Mouse (Mus musculus): ENCODE measurements around the gene Pmp22. TPM values are rescaled to one million over a fixed set of nuclear protein-coding genes. Genes with fewer than 3 reads are reported as not detected.

Gene Pmp22
- polyA plus RNA-seq, 1 experiment from 2014 or later = 80.1 TPM

GRCm38 (mm10) chr11:63131001-63131692 lies 2.4 kb downstream of the Pmp22 start:
- ATAC-seq (replicated peaks; ENCODE audit: low FRiP score) = no peak
- H3K27me3 ChIP-seq (replicated peaks; ENCODE audit: control insufficient read depth, insufficient read depth, low read length) = peaks cover 69% of the 10 kb centered on the region
- no peaks in the 10 kb centered on the region for H3K9me3 ChIP-seq (ENCODE audit: control insufficient read depth, low read length)
- peak overlapping the region; percentile 56 for H3K4me3 ChIP-seq (ENCODE audit: low read depth, low read length)
- 0 out of 2 replicates have a peak, but pooled peaks cover 5% of the 10 kb centered on the region for H3K4me1 ChIP-seq (replicated peaks; ENCODE audit: control insufficient read depth, insufficient read depth, low read length)
- 5% methylated on average over 33 of the region's 33 CpGs for WGBS
- H3K27ac ChIP-seq (ENCODE audit: low read depth, low read length) = no peak overlapping the region
- no peak for DNase-seq (ENCODE audit: low spot score)
- H3K9ac ChIP-seq (ENCODE audit: low read depth, low read length) = peak overlapping the region; percentile 62
- H3K36me3 ChIP-seq (ENCODE audit: control insufficient read depth, insufficient read depth, low read length) = no peaks in the 10 kb centered on the region
- H3K4me2 ChIP-seq = peak overlapping the region; percentile 69

- peak overlapping the region; percentile 69 for H3K4me2 ChIP-seq
- ATAC-seq (replicated peaks; ENCODE audit: low FRiP score) = no peak
- 9% methylated on average over 11 of the region's 11 CpGs for WGBS
- H3K27ac ChIP-seq (ENCODE audit: low read depth, low read length) = no peak overlapping the region
- no peaks in the 10 kb centered on the region for H3K9me3 ChIP-seq (ENCODE audit: control insufficient read depth, low read length)
- peak overlapping the region; percentile 62 for H3K9ac ChIP-seq (ENCODE audit: low read depth, low read length)
- 0 out of 2 replicates have a peak, but pooled peaks cover 5% of the 10 kb centered on the region for H3K4me1 ChIP-seq (replicated peaks; ENCODE audit: control insufficient read depth, insufficient read depth, low read length)
- peak overlapping the region; percentile 56 for H3K4me3 ChIP-seq (ENCODE audit: low read depth, low read length)
- H3K36me3 ChIP-seq (ENCODE audit: control insufficient read depth, insufficient read depth, low read length) = no peaks in the 10 kb centered on the region
- H3K27me3 ChIP-seq (replicated peaks; ENCODE audit: control insufficient read depth, insufficient read depth, low read length) = peaks cover 69% of the 10 kb centered on the region
- DNase-seq (ENCODE audit: low spot score) = no peak
Observed at GRCm38 (mm10) chr11:63131693-63132040, 2.9 kb downstream of the Pmp22 start.

GRCm38 (mm10) chr11:63132151-63132500 lies 3.3 kb downstream of the Pmp22 start:
- Histone ChIP-seq H3K4me2 (peak overlapping the region; percentile 69), H3K4me3 (ENCODE audit: low read depth, low read length) (peak overlapping the region; percentile 56), H3K27me3 (replicated peaks; ENCODE audit: control insufficient read depth, insufficient read depth, low read length) (peaks cover 69% of the 10 kb centered on the region), H3K9ac (ENCODE audit: low read depth, low read length) (peak overlapping the region; percentile 62), H3K36me3 (ENCODE audit: control insufficient read depth, insufficient read depth, low read length) (no peaks in the 10 kb centered on the region), H3K27ac (ENCODE audit: low read depth, low read length) (peak overlapping the region; percentile 79), H3K9me3 (ENCODE audit: control insufficient read depth, low read length) (no peaks in the 10 kb centered on the region), H3K4me1 (replicated peaks; ENCODE audit: control insufficient read depth, insufficient read depth, low read length) (0 out of 2 replicates have a peak, but pooled peaks cover 5% of the 10 kb centered on the region)
- no peak for DNase-seq (ENCODE audit: low spot score)
- ATAC-seq (replicated peaks; ENCODE audit: low FRiP score) = no peak
- 3% methylated on average over 11 of the region's 11 CpGs for WGBS

- DNase-seq (ENCODE audit: low spot score) = peak; percentile 74
- H3K27me3 ChIP-seq (replicated peaks; ENCODE audit: control insufficient read depth, insufficient read depth, low read length) = peaks cover 68% of the 10 kb centered on the region
- under 1% methylated on average over 66 of the region's 66 CpGs for WGBS
- H3K36me3 ChIP-seq (ENCODE audit: control insufficient read depth, insufficient read depth, low read length) = no peaks in the 10 kb centered on the region
- peak overlapping the region; percentile 62 for H3K9ac ChIP-seq (ENCODE audit: low read depth, low read length)
- peak; percentile 18 for ATAC-seq (replicated peaks; ENCODE audit: low FRiP score)
- H3K4me3 ChIP-seq (ENCODE audit: low read depth, low read length) = peak overlapping the region; percentile 56
- H3K4me1 ChIP-seq (replicated peaks; ENCODE audit: control insufficient read depth, insufficient read depth, low read length) = 0 out of 2 replicates have a peak, but pooled peaks cover 5% of the 10 kb centered on the region
- peak overlapping the region; percentile 79 for H3K27ac ChIP-seq (ENCODE audit: low read depth, low read length)
- peak overlapping the region; percentile 69 for H3K4me2 ChIP-seq
- H3K9me3 ChIP-seq (ENCODE audit: control insufficient read depth, low read length) = no peaks in the 10 kb centered on the region
Observed at GRCm38 (mm10) chr11:63132501-63133435, 4.0 kb downstream of the Pmp22 start.

- peaks cover 62% of the 10 kb centered on the region for H3K27me3 ChIP-seq (replicated peaks; ENCODE audit: control insufficient read depth, insufficient read depth, low read length)
- no peak for DNase-seq (ENCODE audit: low spot score)
- WGBS = 71% methylated on average over 5 of the region's 5 CpGs
- no peak overlapping the region for H3K9ac ChIP-seq (ENCODE audit: low read depth, low read length)
- H3K4me2 ChIP-seq = peak overlapping the region; percentile 69
- no peak overlapping the region; the same call in 1 of the 2 replicates for H3K4me3 ChIP-seq (ENCODE audit: low read depth, low read length)
- no peaks in the 10 kb centered on the region for H3K9me3 ChIP-seq (ENCODE audit: control insufficient read depth, low read length)
- H3K27ac ChIP-seq (ENCODE audit: low read depth, low read length) = no peak overlapping the region
- H3K36me3 ChIP-seq (ENCODE audit: control insufficient read depth, insufficient read depth, low read length) = no peaks in the 10 kb centered on the region
- no peak for ATAC-seq (replicated peaks; ENCODE audit: low FRiP score)
- H3K4me1 ChIP-seq (replicated peaks; ENCODE audit: control insufficient read depth, insufficient read depth, low read length) = 0 out of 2 replicates have a peak, but pooled peaks cover 5% of the 10 kb centered on the region
Observed at GRCm38 (mm10) chr11:63134021-63134420, 5.2 kb downstream of the Pmp22 start.

- Histone ChIP-seq H3K36me3 (ENCODE audit: control insufficient read depth, insufficient read depth, low read length) (no peaks in the 10 kb centered on the region), H3K27ac (ENCODE audit: low read depth, low read length) (no peak overlapping the region), H3K9ac (ENCODE audit: low read depth, low read length) (no peak overlapping the region), H3K27me3 (replicated peaks; ENCODE audit: control insufficient read depth, insufficient read depth, low read length) (peaks cover 53% of the 10 kb centered on the region), H3K4me2 (no peak overlapping the region), H3K4me1 (replicated peaks; ENCODE audit: control insufficient read depth, insufficient read depth, low read length) (0 out of 2 replicates have a peak, but pooled peaks cover 3% of the 10 kb centered on the region), H3K9me3 (ENCODE audit: control insufficient read depth, low read length) (no peaks in the 10 kb centered on the region), H3K4me3 (ENCODE audit: low read depth, low read length) (no peak overlapping the region)
- WGBS = 67% methylated on average over 15 of the region's 15 CpGs
- ATAC-seq (replicated peaks; ENCODE audit: low FRiP score) (no peak), DNase-seq (ENCODE audit: low spot score) (no peak)
Observed at GRCm38 (mm10) chr11:63134742-63135482, 6.1 kb downstream of the Pmp22 start.

- Histone ChIP-seq H3K4me1 (replicated peaks; ENCODE audit: control insufficient read depth, insufficient read depth, low read length) (0 out of 2 replicates have a peak, but pooled peaks cover 2% of the 10 kb centered on the region), H3K9me3 (ENCODE audit: control insufficient read depth, low read length) (no peaks in the 10 kb centered on the region), H3K27me3 (replicated peaks; ENCODE audit: control insufficient read depth, insufficient read depth, low read length) (peaks cover 46% of the 10 kb centered on the region), H3K9ac (ENCODE audit: low read depth, low read length) (no peak overlapping the region), H3K4me3 (ENCODE audit: low read depth, low read length) (no peak overlapping the region), H3K4me2 (no peak overlapping the region), H3K36me3 (ENCODE audit: control insufficient read depth, insufficient read depth, low read length) (no peaks in the 10 kb centered on the region), H3K27ac (ENCODE audit: low read depth, low read length) (no peak overlapping the region)
- WGBS = 8% methylated on average over 8 of the region's 8 CpGs
- ATAC-seq (replicated peaks; ENCODE audit: low FRiP score) (no peak), DNase-seq (ENCODE audit: low spot score) (peak; percentile 79)
Observed at GRCm38 (mm10) chr11:63135622-63136021, 6.8 kb downstream of the Pmp22 start.

- Histone ChIP-seq H3K27me3 (replicated peaks; ENCODE audit: control insufficient read depth, insufficient read depth, low read length) (peaks cover 40% of the 10 kb centered on the region), H3K4me2 (no peak overlapping the region), H3K27ac (ENCODE audit: low read depth, low read length) (no peak overlapping the region), H3K4me3 (ENCODE audit: low read depth, low read length) (no peak overlapping the region), H3K9me3 (ENCODE audit: control insufficient read depth, low read length) (no peaks in the 10 kb centered on the region), H3K36me3 (ENCODE audit: control insufficient read depth, insufficient read depth, low read length) (no peaks in the 10 kb centered on the region), H3K4me1 (replicated peaks; ENCODE audit: control insufficient read depth, insufficient read depth, low read length) (0 out of 2 replicates have a peak, but pooled peaks cover 2% of the 10 kb centered on the region), H3K9ac (ENCODE audit: low read depth, low read length) (no peak overlapping the region)
- WGBS = 66% methylated on average over 6 of the region's 6 CpGs
- no peak for ATAC-seq (replicated peaks; ENCODE audit: low FRiP score)
- DNase-seq (ENCODE audit: low spot score) = no peak
Observed at GRCm38 (mm10) chr11:63136205-63136604, 7.4 kb downstream of the Pmp22 start.
